8 mouse cellular contexts compared by ENCODE assay signal in the genomic region with DNA sequence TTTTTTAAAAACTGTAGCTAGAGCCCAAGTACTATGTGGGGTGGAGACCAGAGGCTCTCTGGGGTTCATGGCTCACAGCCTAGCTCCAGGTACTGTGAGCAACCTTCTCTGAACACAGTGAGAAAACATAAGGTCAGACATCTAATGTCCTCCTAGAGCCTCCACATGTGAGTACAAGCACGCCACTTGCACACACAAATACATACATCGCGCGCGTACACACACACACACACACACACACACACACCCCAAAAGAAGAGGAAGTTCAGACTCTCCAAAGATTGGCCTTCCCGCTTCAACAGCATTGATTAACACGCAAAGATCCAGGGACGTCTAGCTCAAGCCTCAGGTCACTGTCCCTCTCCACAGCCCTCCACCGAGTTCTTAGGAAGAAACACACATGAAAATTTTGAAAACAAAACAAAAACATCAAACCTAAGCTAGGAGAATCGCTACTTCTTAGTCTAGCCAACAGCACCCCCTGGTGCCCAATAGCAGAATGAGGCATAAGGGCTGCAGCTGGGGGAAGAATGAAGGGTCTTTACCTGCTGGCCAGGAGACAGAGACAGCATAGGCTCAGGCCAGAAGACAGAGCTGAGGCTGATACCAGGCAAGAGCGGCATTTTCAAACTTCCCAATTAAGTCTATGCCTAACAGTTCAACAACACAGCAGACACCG.
A peak's percentile ranks its signal among the peaks of the same experiment; 100 is the strongest.
DNase-seq lines count a peak whose midpoint lies in the region; ATAC-seq and TF ChIP-seq lines count a peak whose summit lies in the region.

No protein-coding gene starts in this region.

- H3K36me3 ChIP-seq in ES-Bruce4 (ENCODE audit: control insufficient read depth, insufficient read depth, low read length, poor library complexity, severe bottlenecking), result no peaks in the 10 kb centered on the region
- no peaks in the 10 kb centered on the region for H3K36me3 ChIP-seq in lung, embryonic 15.5 days

- TF ChIP-seq CTCF in ES-Bruce4 (IDR thresholded peaks at IDR 0.05; ENCODE audit: low read depth, low read length), result peak; percentile 61
- peak; percentile 29; the same call in 1 of the 2 replicates for TF ChIP-seq CTCF in olfactory bulb, adult 2 months (IDR thresholded peaks at IDR 0.05; ENCODE audit: insufficient read depth, low read depth, low read length)

- no peaks in the 10 kb centered on the region for H3K27me3 ChIP-seq in ES-Bruce4 (ENCODE audit: control insufficient read depth, insufficient read depth, low read length, poor library complexity, severe bottlenecking)
- H3K27me3 ChIP-seq in lung, embryonic 15.5 days, result no peaks in the 10 kb centered on the region

- TF ChIP-seq EP300 in ES-Bruce4 (IDR thresholded peaks at IDR 0.05; ENCODE audit: insufficient read depth, low read depth, low read length), result no peak

- 49% methylated on average over 12 of the region's 12 CpGs for WGBS in lung, embryonic 15.5 days
- WGBS in olfactory bulb, adult 2 months, result 49% methylated on average over 12 of the region's 12 CpGs

- peak; percentile 70 for DNase-seq in A20 (ENCODE audit: low read depth, low spot score)
- peak; percentile 75 for DNase-seq in embryo, embryonic 11 days
- peak; percentile 39 for DNase-seq in heart, adult 8-10 months (ENCODE audit: low spot score)
- peak; percentile 80 for DNase-seq in kidney, postnatal 10 days
- peak; percentile 35 for DNase-seq in yolk sac, embryonic 10.5 days (ENCODE audit: low spot score)

- no peak for TF ChIP-seq POLR2A in ES-Bruce4 (IDR thresholded peaks at IDR 0.05; ENCODE audit: insufficient read depth, low read length)
- no peak for TF ChIP-seq POLR2A in olfactory bulb, adult 2 months (IDR thresholded peaks at IDR 0.05; ENCODE audit: insufficient read depth, low read depth, low read length)

- ATAC-seq in lung, embryonic 15.5 days (ENCODE audit: borderline replicate concordance, extremely low read depth, low FRiP score, low TSS enrichment), result peak; percentile 27; the same call in 1 of the 2 replicates

- no peak overlapping the region for H3K9ac ChIP-seq in ES-Bruce4 (ENCODE audit: low read depth, poor library complexity, severe bottlenecking)
- H3K9ac ChIP-seq in lung, embryonic 15.5 days, result no peak overlapping the region

- no peak overlapping the region for H3K4me3 ChIP-seq in ES-Bruce4 (ENCODE audit: low read depth, low read length)
- no peak overlapping the region for H3K4me3 ChIP-seq in lung, embryonic 15.5 days
- no peak overlapping the region for H3K4me3 ChIP-seq in olfactory bulb, adult 2 months (ENCODE audit: insufficient read depth, low read depth, low read length)

- no peaks in the 10 kb centered on the region for H3K9me3 ChIP-seq in ES-Bruce4 (replicated peaks; ENCODE audit: control insufficient read depth, insufficient read depth, low read length, poor library complexity, severe bottlenecking)
- H3K9me3 ChIP-seq in lung, embryonic 15.5 days, result no peaks in the 10 kb centered on the region

- H3K27ac ChIP-seq in ES-Bruce4 (ENCODE audit: insufficient read depth, low read length), result no peak overlapping the region
- H3K27ac ChIP-seq in lung, embryonic 15.5 days, result no peak overlapping the region
- no peak overlapping the region for H3K27ac ChIP-seq in olfactory bulb, adult 2 months (ENCODE audit: insufficient read depth, low read depth, low read length)

- H3K4me2 ChIP-seq in lung, embryonic 15.5 days, result peak overlapping the region; percentile 29; the same call in 1 of the 2 replicates

- H3K4me1 ChIP-seq in ES-Bruce4 (ENCODE audit: control insufficient read depth, insufficient read depth, low read length), result no peaks in the 10 kb centered on the region
- no peaks in the 10 kb centered on the region for H3K4me1 ChIP-seq in lung, embryonic 15.5 days
- no peaks in the 10 kb centered on the region for H3K4me1 ChIP-seq in olfactory bulb, adult 2 months (ENCODE audit: control insufficient read depth, insufficient read depth, low read length)
